Mouse (Mus musculus) forebrain, postnatal 0 days (tissue): Measurements from ENCODE around the gene Kcna7. TPM values are rescaled to one million over a fixed set of nuclear protein-coding genes. Genes with fewer than 3 reads are reported as not detected.
"Not testable (repeated sequence)": the region's sequence is repeated elsewhere in the genome, so short reads cannot be mapped to it uniquely, and the experiment has no call there.

ENCODE experiments used
- ATAC-seq: fragments of 200-750 bp; cut with Nextera tagmentation; 2 replicates; pipeline ENCODE4 v1.8.0; 2017; ENCODE audit warnings: mild to moderate bottlenecking, moderate library complexity
- DNase-seq: peaks from one replicate; pipeline ENCODE4 v3.0.0-alpha.2; 2015
- H3K27ac ChIP-seq: fragments of 300-500 bp; sonication (generic); 2 replicates; pipeline ENCODE4 v1.5.1; 2014; ENCODE audit warnings: low read depth, mild to moderate bottlenecking, antibody characterized with exemption, low read length, moderate library complexity, mixed read lengths
- H3K27me3 ChIP-seq: fragments of 300-500 bp; sonication (generic); 2 replicates; pipeline ENCODE4 v1.6.1; 2014; ENCODE audit warnings: mild to moderate bottlenecking, low read length, mixed read lengths; ENCODE audit not compliant: insufficient read depth
- H3K36me3 ChIP-seq: fragments of 300-500 bp; sonication (generic); 2 replicates; pipeline ENCODE4 v1.6.1; 2014; ENCODE audit warnings: mild to moderate bottlenecking, moderate library complexity; ENCODE audit not compliant: insufficient read depth
- H3K4me1 ChIP-seq: fragments of 300-500 bp; sonication (generic); 2 replicates; pipeline ENCODE4 v1.6.1; 2014; ENCODE audit warnings: antibody characterized with exemption; ENCODE audit not compliant: insufficient read depth
- H3K4me2 ChIP-seq: fragments of 300-500 bp; sonication (generic); 2 replicates; pipeline ENCODE4 v1.6.1; 2014; ENCODE audit warnings: low read depth, mild to moderate bottlenecking, moderate library complexity
- H3K4me3 ChIP-seq: fragments of 300-500 bp; sonication (generic); 2 replicates; pipeline ENCODE4 v1.5.1; 2014; ENCODE audit warnings: low read depth, low read length, mixed read lengths
- H3K9ac ChIP-seq: fragments of 300-500 bp; sonication (generic); 2 replicates; pipeline ENCODE4 v1.6.1; 2014; ENCODE audit warnings: mild to moderate bottlenecking
- H3K9me3 ChIP-seq: fragments of 300-500 bp; sonication (generic); 2 replicates; pipeline ENCODE4 v1.6.1; 2016; ENCODE audit warnings: low read length
- CTCF ChIP-seq: sonication (generic); IDR thresholded peaks from 2 replicates; pipeline ENCODE4 v1.5.1; 2016; ENCODE audit warnings: antibody characterized with exemption, control low read depth, low read depth
- WGBS: fragments of 180-500 bp; shearing (Covaris S2); extraction: QIAGEN DNeasy Blood & Tissue Kit; methylation state at CpG from one replicate; pipeline ENCODE4 v1.1.7; 2014; 5-methylcytosine and 5-hydroxymethylcytosine counted together
- polyA plus RNA-seq: library from polyadenylated mRNA; unstranded; fragments of >200 nt; fragmentation: Nextera tagmentation; extraction: Ambion mirVana; gene quantifications from 2 replicates; pipeline ENCODE4 v1.2.1, GENCODE M21; 2015
- total RNA-seq: library from RNA; depleted of rRNA; stranded (reverse); fragments of >200 nt; gene quantifications from 2 replicates; pipeline ENCODE4 v1.2.3, GENCODE M21; 2014; rRNA removed

Kcna7 gene
- total RNA-seq (0.14 TPM in 1 of 2 replicates, not detected in the other), polyA plus RNA-seq (not detected in 2 replicates)

DNA sequence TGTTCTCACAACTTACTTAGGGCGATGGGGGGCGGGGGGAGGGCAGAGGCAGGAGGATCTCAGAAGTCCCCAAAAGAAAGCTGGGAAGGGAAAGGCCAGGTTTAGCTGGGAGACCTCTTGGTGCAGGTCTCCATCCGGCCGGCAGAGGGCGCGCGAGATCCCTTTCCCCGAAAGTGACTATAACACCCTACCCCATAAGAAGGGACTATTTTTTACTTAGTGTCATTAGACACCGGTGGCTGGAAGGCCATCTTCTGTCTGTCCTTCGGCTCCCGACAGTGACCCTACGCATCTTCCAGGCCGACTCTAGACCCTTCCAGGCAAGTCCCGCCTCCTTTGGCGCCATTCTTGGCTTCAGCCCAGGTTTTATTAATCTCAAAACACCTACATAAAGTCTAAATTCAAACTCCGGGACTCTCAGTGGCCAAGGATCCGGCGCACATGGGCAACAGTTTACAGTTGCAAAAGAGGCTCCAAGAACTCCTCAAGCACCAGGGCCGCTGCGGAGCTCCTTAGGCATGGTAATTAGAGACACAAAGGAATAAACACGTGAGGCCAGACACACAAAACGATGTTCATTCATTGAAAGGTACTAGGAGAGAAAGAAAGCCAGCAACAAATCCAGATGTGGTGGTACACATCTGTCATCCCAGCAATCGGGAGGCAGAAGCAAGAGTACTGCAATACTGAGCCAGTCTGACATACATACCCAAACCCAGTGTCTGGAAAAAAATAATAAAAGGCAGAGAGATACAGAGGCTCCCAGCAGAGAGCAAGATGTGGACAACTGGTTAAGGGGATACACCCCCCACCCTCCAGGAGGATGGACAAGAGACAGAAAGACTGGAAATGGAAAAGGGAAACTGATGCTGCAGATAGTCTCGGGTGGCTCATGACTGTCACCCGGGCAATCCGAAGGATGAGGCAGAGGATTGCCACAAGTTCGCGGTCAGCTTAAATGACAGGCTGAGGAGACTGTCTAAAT, at the start of gene Kcna7:
Gene Kcna7 (plus strand): TSS at position 563 of the 985 bp plus-strand sequence.
- H3K27ac ChIP-seq, result no peak within 1 kb of the TSS
- H3K27me3 ChIP-seq, result peaks cover 46% of the 10 kb centered on the region
- DNase-seq (peak; percentile 54), ATAC-seq (no peak)
- H3K9ac ChIP-seq, result 0 out of 2 replicates have a peak within 1 kb of the TSS, but pooled peaks have one; percentile 14
- H3K4me1 ChIP-seq, result no peaks in the 10 kb centered on the region
- peak within 1 kb of the TSS; percentile 28 for H3K4me3 ChIP-seq
- peak within 1 kb of the TSS; percentile 45 for H3K4me2 ChIP-seq
- H3K36me3 ChIP-seq, result no peaks in the 10 kb centered on the region
- TF ChIP-seq CTCF, result peak; percentile 81
- 14% methylated on average over 28 of the region's 28 CpGs for WGBS
- no peaks in the 10 kb centered on the region for H3K9me3 ChIP-seq

DNA sequence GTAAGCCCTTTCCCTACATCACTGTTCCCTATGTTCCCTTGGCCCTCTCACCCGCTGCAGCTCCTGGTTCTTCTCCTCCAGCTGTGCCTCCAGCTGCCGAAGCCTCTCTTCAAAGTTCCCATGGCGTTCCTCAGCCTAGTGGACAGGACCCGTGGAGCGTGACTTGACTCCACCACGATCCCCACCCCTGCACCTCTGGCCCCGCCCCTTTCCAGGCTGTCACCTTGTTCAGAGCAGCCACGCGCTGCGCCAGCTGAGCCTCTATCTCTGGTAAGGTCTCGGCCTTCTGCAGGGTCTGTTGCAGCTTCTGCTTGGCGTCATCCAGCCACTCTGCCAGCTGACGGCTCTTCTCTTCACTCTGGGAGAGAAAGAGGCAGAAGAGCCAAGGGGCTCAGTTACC, 49.4 kb upstream of the Kcna7 start:
- Histone ChIP-seq H3K27me3 (no peaks in the 10 kb centered on the region), H3K9me3 (no peaks in the 10 kb centered on the region), H3K9ac (no peak overlapping the region), H3K4me3 (no peak overlapping the region), H3K4me1 (no peaks in the 10 kb centered on the region), H3K27ac (no peak overlapping the region), H3K36me3 (peaks cover 64% of the 10 kb centered on the region), H3K4me2 (no peak overlapping the region)
- WGBS, result 75% methylated on average over 13 of the region's 13 CpGs
- no peak for TF ChIP-seq CTCF
- DNase-seq (no peak), ATAC-seq (no peak)

DNA sequence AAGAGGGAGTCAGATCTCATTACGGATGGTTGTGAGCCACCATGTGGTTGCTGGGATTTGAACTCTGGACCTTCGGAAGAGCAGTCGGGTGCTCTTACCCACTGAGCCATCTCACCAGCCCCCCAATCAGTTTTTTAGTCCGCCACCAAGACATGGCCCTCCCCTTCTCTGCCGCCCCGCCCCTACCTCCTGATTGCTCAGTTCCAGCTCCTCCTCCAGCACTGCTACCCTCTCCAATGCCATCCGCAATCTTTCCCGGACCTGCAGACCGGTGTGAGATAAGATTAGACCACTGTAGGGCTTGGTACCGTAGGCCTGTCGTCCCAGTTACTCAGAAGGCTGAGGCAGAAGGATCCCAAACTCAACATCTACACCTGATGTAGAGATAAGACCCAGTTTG, 46.4 kb upstream of the Kcna7 start:
- not testable (repeated sequence) for H3K4me3 ChIP-seq, H3K27ac ChIP-seq, H3K27me3 ChIP-seq, DNase-seq, H3K9ac ChIP-seq, H3K4me2 ChIP-seq, H3K9me3 ChIP-seq, ATAC-seq
- peaks cover 13% of the 10 kb centered on the region for H3K4me1 ChIP-seq
- 70% methylated on average over 10 of the region's 11 CpGs for WGBS
- H3K36me3 ChIP-seq, result peaks cover 39% of the 10 kb centered on the region

GRCm38 (mm10) chr7:45360404-45361125, 44.9 kb upstream of the Kcna7 start:
- H3K4me2 ChIP-seq, result peak overlapping the region; percentile 81
- peaks cover 21% of the 10 kb centered on the region for H3K4me1 ChIP-seq
- H3K36me3 ChIP-seq, result peaks cover 25% of the 10 kb centered on the region
- H3K9ac ChIP-seq, result no peak overlapping the region
- peak; percentile 2; the same call in 1 of the 2 replicates for ATAC-seq
- WGBS, result 59% methylated on average over 18 of the region's 18 CpGs
- H3K9me3 ChIP-seq, result no peaks in the 10 kb centered on the region
- H3K27ac ChIP-seq, result no peak overlapping the region
- TF ChIP-seq CTCF, result no peak
- no peaks in the 10 kb centered on the region; the same call in 1 of the 2 replicates for H3K27me3 ChIP-seq
- DNase-seq, result no peak
- no peak overlapping the region for H3K4me3 ChIP-seq

GRCm38 (mm10) chr7:45361243-45361804, 44.1 kb upstream of the Kcna7 start:
- H3K27ac ChIP-seq, result peak overlapping the region; percentile 45; the same call in 1 of the 2 replicates
- WGBS, result under 1% methylated on average over 43 of the region's 43 CpGs

GRCm38 (mm10) chr7:45362801-45363200, 42.7 kb upstream of the Kcna7 start:
- Histone ChIP-seq H3K4me1 (peaks cover 24% of the 10 kb centered on the region), H3K36me3 (peaks cover 4% of the 10 kb centered on the region), H3K27me3 (no peaks in the 10 kb centered on the region; the same call in 1 of the 2 replicates), H3K4me2 (no peak overlapping the region), H3K4me3 (no peak overlapping the region), H3K9me3 (no peaks in the 10 kb centered on the region), H3K27ac (no peak overlapping the region), H3K9ac (no peak overlapping the region)
- no peak for DNase-seq
- 0 out of 2 replicates have a peak, but pooled peaks have one; percentile 4 for TF ChIP-seq CTCF
- WGBS, result 8% methylated on average over 13 of the region's 13 CpGs
- ATAC-seq, result no peak

More at GRCm38 (mm10) chr7:45361243-45361804, 44.1 kb upstream of the Kcna7 start:
- ATAC-seq (peak; percentile 92), DNase-seq (peak; percentile 89)
- Histone ChIP-seq H3K9ac (peak overlapping the region; percentile 68), H3K36me3 (peaks cover 18% of the 10 kb centered on the region), H3K27me3 (no peaks in the 10 kb centered on the region; the same call in 1 of the 2 replicates), H3K4me3 (peak overlapping the region; percentile 35), H3K4me1 (peaks cover 22% of the 10 kb centered on the region), H3K9me3 (no peaks in the 10 kb centered on the region), H3K4me2 (peak overlapping the region; percentile 81)
- no peak for TF ChIP-seq CTCF
